Mouse (Mus musculus) layer of hippocampus, adult 2 months (tissue): ENCODE measurements around the gene A930004D18Rik. TPM values are rescaled to one million over a fixed set of nuclear protein-coding genes. Genes with fewer than 3 reads are reported as not detected.
"Not testable (repeated sequence)": the region's sequence is repeated elsewhere in the genome, so short reads cannot be mapped to it uniquely, and the experiment has no call there.

ENCODE experiments used
- DNase-seq, 2 experiments: peaks; one replicate each; pipeline ENCODE4 v3.0.0; 2022; ENCODE audit warnings: low spot score in 2 of 2
- H3K27ac ChIP-seq: fragments of 200-600 bp; 2 replicates; pipeline ENCODE4 v1.8.1; 2022
- H3K4me3 ChIP-seq: fragments of 200-600 bp; 2 replicates; pipeline ENCODE4 v1.8.1; 2022; ENCODE audit warnings: mild to moderate bottlenecking
- CTCF ChIP-seq: fragments of 200-600 bp; conservative IDR thresholded peaks from 2 replicates; pipeline ENCODE4 v1.8.1; 2022; ENCODE audit warnings: antibody characterized with exemption, mild to moderate bottlenecking, moderate library complexity
- microRNA-seq, 2 experiments: library from miRNA; unstranded; fragments of <30 nt; microRNA quantifications; one replicate each; pipeline ENCODE4 v1.2.0; 2021
- total RNA-seq, 2 experiments: library from RNA; stranded (reverse); gene quantifications; 2 replicates each; pipeline ENCODE4 v1.2.3; 2021

Gene A930004D18Rik
- total RNA-seq, 2 experiments from 2014 or later: 4.2 to 4.3 TPM

- TF ChIP-seq CTCF: no peak
- DNase-seq: no peak
Measured at GRCm38 (mm10) chr2:18004286-18004685, 33.3 kb downstream of the A930004D18Rik start.

GRCm38 (mm10) chr2:18002306-18002705, 35.2 kb downstream of the A930004D18Rik start:
- no peak for DNase-seq
- Histone ChIP-seq H3K4me3 (no peak overlapping the region), H3K27ac (no peak overlapping the region)
- TF ChIP-seq CTCF: no peak

More at GRCm38 (mm10) chr2:18004286-18004685, 33.3 kb downstream of the A930004D18Rik start:
- no peak overlapping the region for H3K27ac ChIP-seq
- no peak overlapping the region for H3K4me3 ChIP-seq

DNA sequence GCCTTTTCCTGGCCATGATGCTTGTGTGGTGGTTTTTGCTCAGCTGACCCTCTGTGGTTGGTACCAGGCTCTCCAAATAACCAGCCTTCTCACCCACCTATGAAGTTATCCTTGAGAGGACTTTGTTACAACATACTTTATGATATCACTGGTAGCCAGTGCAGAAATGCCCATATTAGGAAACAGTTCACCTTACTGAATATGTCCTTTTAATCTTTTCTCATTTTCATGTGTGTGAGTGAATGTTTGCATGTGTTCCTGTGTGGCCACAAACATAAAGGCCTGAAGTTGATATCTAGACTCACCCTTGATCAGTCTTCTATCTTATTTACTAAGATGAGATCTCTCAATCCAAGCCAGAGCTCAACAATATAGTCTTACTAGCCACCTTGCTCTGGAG, 40.7 kb downstream of the A930004D18Rik start, which contains the start of gene H2al2a:
Gene H2al2a, minus strand, starts transcription at position 101 of the 400 bp plus-strand sequence.
- DNase-seq: no peak
- H3K4me3 ChIP-seq: no peak within 1 kb of the TSS
- no peak for TF ChIP-seq CTCF
- no peak within 1 kb of the TSS for H3K27ac ChIP-seq

GRCm38 (mm10) chr2:17989562-17989961, 48.0 kb downstream of the A930004D18Rik start:
- no peak for TF ChIP-seq CTCF
- DNase-seq: no peak
- Histone ChIP-seq H3K27ac (no peak overlapping the region), H3K4me3 (no peak overlapping the region)

GRCm38 (mm10) chr2:17989115-17989514, 48.4 kb downstream of the A930004D18Rik start:
- no peak for DNase-seq
- TF ChIP-seq CTCF: no peak
- H3K27ac ChIP-seq: no peak overlapping the region
- no peak overlapping the region for H3K4me3 ChIP-seq

- no peak for DNase-seq
- Histone ChIP-seq H3K4me3 (no peak overlapping the region), H3K27ac (no peak overlapping the region)
- no peak for TF ChIP-seq CTCF
Measured at GRCm38 (mm10) chr2:17986694-17987093, 50.8 kb downstream of the A930004D18Rik start.

DNA sequence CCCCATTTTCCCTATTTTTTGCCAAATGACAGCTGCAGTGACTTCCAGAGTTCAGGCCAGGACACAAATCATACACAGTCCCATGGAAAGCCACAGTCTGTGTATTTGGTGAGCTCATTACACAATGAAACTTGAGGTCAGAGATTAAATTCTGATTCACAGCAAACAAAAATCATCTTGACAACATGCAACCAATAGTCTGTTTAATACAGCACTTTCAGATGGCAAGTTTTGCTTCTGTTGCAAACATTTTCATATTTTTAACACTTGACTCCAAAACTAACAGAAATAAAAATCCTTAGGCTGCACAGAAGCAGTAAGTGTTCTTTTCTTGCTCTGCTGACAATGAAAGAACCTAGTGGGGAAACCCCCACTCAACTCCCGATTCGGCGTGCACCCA, 52.8 kb downstream of the A930004D18Rik start:
- no peak for DNase-seq
- no peak for TF ChIP-seq CTCF
- Histone ChIP-seq H3K4me3 (no peak overlapping the region), H3K27ac (no peak overlapping the region)

- no peak for DNase-seq
- no peak overlapping the region for H3K27ac ChIP-seq
- H3K4me3 ChIP-seq: no peak overlapping the region
- no peak for TF ChIP-seq CTCF
Measured at GRCm38 (mm10) chr2:17982747-17983146, 54.8 kb downstream of the A930004D18Rik start.

DNA sequence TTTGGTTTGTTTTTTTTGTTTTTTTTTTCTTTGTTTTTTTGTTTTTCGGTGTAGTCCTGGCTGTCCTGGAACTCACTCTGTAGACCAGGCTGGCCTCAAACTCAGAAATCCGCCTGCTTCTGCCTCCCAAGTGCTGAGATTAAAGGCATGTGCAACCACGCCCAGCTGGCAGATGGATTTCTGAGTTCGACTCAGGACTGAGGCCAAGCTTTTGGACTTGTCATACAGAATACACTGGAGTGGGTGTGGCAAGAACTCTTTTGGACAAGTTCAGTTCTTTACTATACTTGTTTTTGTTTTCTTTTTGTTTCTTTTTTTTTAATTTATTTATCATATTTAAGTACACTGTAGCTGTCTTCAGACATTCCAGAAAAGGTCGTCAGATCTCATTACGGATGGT, 58.8 kb downstream of the A930004D18Rik start:
- no peak overlapping the region for H3K4me3 ChIP-seq
- no peak for DNase-seq
- no peak overlapping the region for H3K27ac ChIP-seq
- no peak for TF ChIP-seq CTCF

GRCm38 (mm10) chr2:17978251-17978650, 59.3 kb downstream of the A930004D18Rik start:
- H3K4me3 ChIP-seq, DNase-seq, H3K27ac ChIP-seq: not testable (repeated sequence)

GRCm38 (mm10) chr2:17977645-17978044, 59.9 kb downstream of the A930004D18Rik start:
- not testable (repeated sequence) for H3K4me3 ChIP-seq, H3K27ac ChIP-seq, DNase-seq

DNA sequence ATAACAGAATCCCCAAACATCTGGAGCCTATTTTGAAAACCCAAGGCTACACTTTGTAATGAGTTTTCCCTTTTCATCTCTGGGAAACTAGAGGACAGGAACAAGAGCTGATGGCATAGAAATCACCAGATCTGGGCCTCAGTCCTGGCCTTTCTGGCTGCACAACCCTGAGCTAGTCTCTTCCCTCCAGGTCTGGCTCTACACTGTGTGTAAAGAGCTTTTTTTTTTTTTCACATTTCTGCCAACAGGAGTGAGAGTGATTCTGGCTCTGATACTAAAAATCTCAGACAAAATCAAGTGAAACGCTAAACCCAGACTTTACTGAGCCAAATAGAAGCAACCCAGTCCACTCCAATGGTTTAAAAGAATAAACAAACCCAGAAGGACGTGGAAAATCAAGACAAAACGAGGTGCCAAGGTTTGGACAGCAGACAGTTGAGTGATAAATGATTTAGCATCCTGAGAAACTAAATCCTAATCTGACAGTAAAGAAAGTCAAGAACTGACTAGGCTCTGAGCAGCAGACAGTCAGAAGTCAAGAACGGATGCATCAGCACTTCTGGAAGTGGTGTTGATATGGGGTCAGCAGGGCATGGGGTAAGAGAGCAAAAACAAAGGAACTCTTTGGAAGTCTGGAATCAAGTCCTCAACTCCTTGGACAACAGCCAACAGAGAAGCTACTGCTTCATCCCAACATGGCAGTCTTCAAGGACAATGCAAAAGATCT, 61.8 kb downstream of the A930004D18Rik start:
- Histone ChIP-seq H3K27ac (no peak overlapping the region), H3K4me3 (no peak overlapping the region)
- TF ChIP-seq CTCF: no peak
- no peak for DNase-seq

Small RNA genes lying within 50 kb of the gene (microRNA-seq; reads per million reads assigned to microRNA genes)
- gene Mir7655: 0.55 to 1.9 reads per million in 2 experiments

Other genes with a start within 250 kb of the A930004D18Rik start
- not detected for gene H2al2a, start 40.8 kb downstream of the A930004D18Rik start, total RNA-seq
- 10 to 100 TPM; 16.8 to 16.9 TPM for gene Skida1, start 11.3 kb upstream of the A930004D18Rik start, total RNA-seq
- 10 to 100 TPM; 63.6 to 67.6 TPM for gene Mllt10, start 17.5 kb upstream of the A930004D18Rik start, total RNA-seq